Mouse (Mus musculus) midbrain, embryonic 11.5 days (tissue): Measurements from ENCODE around the gene Dmac1. TPM values are rescaled to one million over a fixed set of nuclear protein-coding genes. Genes with fewer than 3 reads are reported as not detected.
A peak's percentile ranks its signal among the peaks of the same experiment; 100 is the strongest.

Experiments used
- ATAC-seq: fragments of 200-750 bp; cut with Nextera tagmentation; 2 replicates; pipeline ENCODE4 v1.8.0; 2017; ENCODE audit warnings: moderate TSS enrichment, moderate library complexity; ENCODE audit not compliant: low FRiP score
- DNase-seq: peaks from one replicate; pipeline ENCODE4 v3.0.0; 2015; ENCODE audit warnings: low spot score; ENCODE audit errors: missing footprints
- H3K27ac ChIP-seq: fragments of 300-500 bp; sonication (generic); 2 replicates; pipeline ENCODE4 v1.5.1; 2014; ENCODE audit warnings: low read depth, low read length
- H3K27me3 ChIP-seq: fragments of 300-500 bp; sonication (generic); 2 replicates; pipeline ENCODE4 v1.6.1; 2014; ENCODE audit warnings: mild to moderate bottlenecking, low read length, moderate library complexity, mixed read lengths; ENCODE audit not compliant: control insufficient read depth, insufficient read depth
- H3K36me3 ChIP-seq: fragments of 300-500 bp; sonication (generic); 2 replicates; pipeline ENCODE4 v1.6.1; 2014; ENCODE audit warnings: mild to moderate bottlenecking, low read length, moderate library complexity, mixed read lengths; ENCODE audit not compliant: control insufficient read depth, insufficient read depth
- H3K4me1 ChIP-seq: fragments of 300-500 bp; sonication (generic); 2 replicates; pipeline ENCODE4 v1.6.1; 2014; ENCODE audit warnings: low read length; ENCODE audit not compliant: control insufficient read depth, insufficient read depth
- H3K4me2 ChIP-seq: fragments of 300-500 bp; sonication (generic); 2 replicates; pipeline ENCODE4 v1.6.1; 2014; ENCODE audit warnings: mild to moderate bottlenecking, moderate library complexity
- H3K4me3 ChIP-seq: fragments of 300-500 bp; sonication (generic); 2 replicates; pipeline ENCODE4 v1.5.1; 2014; ENCODE audit warnings: low read depth, low read length
- H3K9ac ChIP-seq: fragments of 300-500 bp; sonication (generic); 2 replicates; pipeline ENCODE4 v1.6.1; 2014; ENCODE audit warnings: low read length
- H3K9me3 ChIP-seq: fragments of 300-500 bp; sonication (generic); 2 replicates; pipeline ENCODE4 v1.6.1; 2016; ENCODE audit warnings: low read length; ENCODE audit not compliant: control insufficient read depth
- WGBS: fragments of 180-500 bp; shearing (Covaris S2); extraction: QIAGEN DNeasy Blood & Tissue Kit; methylation state at CpG from one replicate; pipeline ENCODE4 v1.1.7; 2014; 5-methylcytosine and 5-hydroxymethylcytosine counted together
- polyA plus RNA-seq: library from polyadenylated mRNA; unstranded; fragments of >200 nt; fragmentation: Nextera tagmentation; extraction: Ambion mirVana; gene quantifications from 2 replicates; pipeline ENCODE4 v1.2.1, GENCODE M21; 2014

Gene Dmac1
- polyA plus RNA-seq, 1 experiment from 2014 or later: 121 TPM

DNA sequence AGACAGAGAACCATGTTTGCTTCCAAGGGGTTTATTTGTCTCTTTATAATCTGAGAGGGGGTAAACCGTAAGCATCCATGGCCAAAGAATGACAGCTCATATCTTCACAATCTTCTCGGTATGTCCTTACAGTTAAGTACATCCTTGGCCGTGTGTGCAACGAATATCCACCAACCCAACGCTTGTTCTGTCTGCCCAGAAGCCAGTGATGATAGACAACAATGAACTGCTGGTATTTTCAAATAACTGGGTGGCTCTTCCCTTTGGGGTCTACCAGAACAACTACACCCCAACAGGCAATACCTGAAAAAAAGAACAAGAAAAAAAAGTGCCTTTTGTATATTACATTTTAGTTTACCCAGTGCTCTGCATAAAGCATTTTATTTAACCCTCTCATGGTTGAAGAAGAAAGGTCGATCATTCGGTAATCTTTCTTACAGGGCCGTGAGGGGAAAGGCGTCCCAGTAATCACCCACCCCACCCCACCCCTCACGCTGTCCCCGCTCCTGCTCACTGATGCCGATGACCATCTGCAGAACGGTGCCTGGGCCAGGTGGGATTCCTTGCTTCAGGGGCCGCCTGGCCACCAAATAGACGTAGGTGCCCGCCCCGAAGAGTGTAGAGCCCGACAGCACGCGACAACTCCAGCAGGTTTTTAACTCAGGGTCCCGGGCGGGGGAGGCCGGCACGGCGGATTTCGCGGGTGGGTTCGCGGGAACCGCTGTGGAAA is 473 bp downstream of the Dmac1 start:
- H3K4me2 ChIP-seq: peak overlapping the region; percentile 54
- no peak overlapping the region for H3K27ac ChIP-seq
- peak overlapping the region; percentile 65 for H3K4me3 ChIP-seq
- H3K36me3 ChIP-seq: peaks cover under 1% of the 10 kb centered on the region; the same call in 1 of the 2 replicates
- ATAC-seq: peak; percentile 93
- 10% methylated on average over 30 of the region's 30 CpGs for WGBS
- no peaks in the 10 kb centered on the region for H3K9me3 ChIP-seq
- H3K27me3 ChIP-seq: no peaks in the 10 kb centered on the region
- no peak for DNase-seq
- no peaks in the 10 kb centered on the region for H3K4me1 ChIP-seq
- peak overlapping the region; percentile 71 for H3K9ac ChIP-seq

DNA sequence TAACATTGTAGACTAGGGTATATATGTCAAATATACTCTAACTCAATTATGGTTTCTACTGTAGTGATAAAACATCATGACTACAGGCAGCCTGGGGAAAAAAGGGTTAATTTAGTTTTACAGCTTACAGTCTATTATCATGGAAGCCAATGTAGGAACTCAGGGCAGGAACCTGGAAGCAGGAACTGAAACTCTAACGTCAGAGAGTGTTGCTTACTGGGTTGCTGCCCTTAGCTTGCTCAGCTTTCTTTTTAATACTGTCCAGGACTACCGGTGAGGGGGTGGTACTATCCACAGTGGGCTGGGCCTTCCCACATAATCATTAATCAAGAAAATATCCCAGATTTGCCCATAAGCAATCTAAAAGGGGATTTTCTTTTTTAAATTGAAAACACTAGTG is 2.4 kb downstream of the Dmac1 start:
- ATAC-seq: no peak
- no peaks in the 10 kb centered on the region for H3K27me3 ChIP-seq

DNA sequence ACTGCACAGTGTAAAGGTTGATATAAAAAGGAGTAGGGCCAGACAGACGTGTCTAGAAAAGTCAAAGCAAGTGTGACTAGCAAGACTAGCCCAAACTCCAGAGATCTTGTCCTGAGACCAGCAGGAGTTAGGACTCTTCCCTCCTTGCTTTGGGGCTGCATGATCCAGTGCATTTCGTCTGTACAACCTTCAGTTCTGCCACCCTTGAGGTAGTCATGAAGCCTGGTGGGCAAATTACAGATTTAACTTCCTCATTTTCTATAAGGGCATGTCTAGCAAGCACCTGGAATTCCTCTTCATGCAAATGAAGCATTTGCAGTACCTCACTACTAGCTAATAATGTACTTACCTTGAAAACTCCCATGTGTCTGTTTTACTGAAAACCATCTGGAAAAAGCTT is 10.2 kb downstream of the Dmac1 start:
- H3K4me1 ChIP-seq: no peaks in the 10 kb centered on the region
- H3K27ac ChIP-seq: no peak overlapping the region
- H3K4me2 ChIP-seq: no peak overlapping the region
- H3K9me3 ChIP-seq: no peaks in the 10 kb centered on the region
- H3K9ac ChIP-seq: no peak overlapping the region
- no peak overlapping the region for H3K4me3 ChIP-seq
- ATAC-seq: no peak
- H3K36me3 ChIP-seq: peaks cover 2% of the 10 kb centered on the region; the same call in 1 of the 2 replicates
- 65% methylated on average over 2 of the region's 2 CpGs for WGBS
- DNase-seq: no peak
- no peaks in the 10 kb centered on the region for H3K27me3 ChIP-seq

More for the DNA sequence above, 2.4 kb downstream of the Dmac1 start:
- no peak overlapping the region for H3K4me2 ChIP-seq
- no peak for DNase-seq
- peaks cover 2% of the 10 kb centered on the region; the same call in 1 of the 2 replicates for H3K36me3 ChIP-seq
- H3K9me3 ChIP-seq: no peaks in the 10 kb centered on the region
- H3K4me1 ChIP-seq: no peaks in the 10 kb centered on the region
- H3K4me3 ChIP-seq: no peak overlapping the region
- WGBS: 94% methylated on average over 2 of the region's 2 CpGs
- no peak overlapping the region for H3K27ac ChIP-seq
- H3K9ac ChIP-seq: no peak overlapping the region

DNA sequence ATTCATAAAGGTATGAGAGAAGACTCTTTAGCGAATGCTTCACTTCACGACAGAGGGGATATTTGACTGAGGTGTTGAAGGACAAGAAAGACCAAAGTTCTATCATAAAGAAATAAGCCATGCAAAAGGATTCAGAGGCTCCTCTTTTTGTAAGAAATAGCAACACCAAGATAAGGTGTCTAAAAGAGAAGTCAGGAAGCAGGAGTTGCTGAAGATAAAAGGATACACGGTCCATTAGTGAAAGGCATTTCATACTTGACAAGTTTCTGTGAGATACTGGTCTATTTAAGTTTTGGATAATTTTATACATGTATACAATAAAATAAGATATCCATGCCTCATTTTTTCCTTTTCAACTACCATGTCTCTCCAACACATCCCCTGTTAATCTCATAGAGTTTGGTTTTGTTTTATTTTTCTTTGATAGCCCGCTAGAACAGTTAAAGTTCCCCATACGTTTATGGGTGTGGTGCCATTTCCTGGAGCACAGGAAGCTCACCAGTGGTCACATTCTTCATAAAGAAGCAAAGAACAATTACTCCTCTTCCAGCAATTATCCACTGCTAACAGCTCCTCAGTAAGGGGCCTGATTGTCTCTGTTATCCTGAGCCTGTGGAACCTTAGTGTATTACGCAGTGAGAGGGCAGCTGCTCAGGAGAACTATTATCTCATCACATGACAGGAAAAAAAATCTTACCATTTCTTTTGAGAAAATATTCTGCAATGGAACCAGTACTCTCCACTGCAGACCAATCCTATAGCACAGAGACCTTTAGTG is 11.1 kb downstream of the Dmac1 start:
- Histone ChIP-seq H3K9me3 (no peaks in the 10 kb centered on the region), H3K27me3 (no peaks in the 10 kb centered on the region), H3K4me1 (no peaks in the 10 kb centered on the region), H3K4me2 (no peak overlapping the region), H3K36me3 (no peaks in the 10 kb centered on the region), H3K9ac (no peak overlapping the region), H3K4me3 (no peak overlapping the region), H3K27ac (no peak overlapping the region)
- ATAC-seq (no peak), DNase-seq (no peak)
- 83% methylated on average over 6 of the region's 6 CpGs for WGBS

DNA sequence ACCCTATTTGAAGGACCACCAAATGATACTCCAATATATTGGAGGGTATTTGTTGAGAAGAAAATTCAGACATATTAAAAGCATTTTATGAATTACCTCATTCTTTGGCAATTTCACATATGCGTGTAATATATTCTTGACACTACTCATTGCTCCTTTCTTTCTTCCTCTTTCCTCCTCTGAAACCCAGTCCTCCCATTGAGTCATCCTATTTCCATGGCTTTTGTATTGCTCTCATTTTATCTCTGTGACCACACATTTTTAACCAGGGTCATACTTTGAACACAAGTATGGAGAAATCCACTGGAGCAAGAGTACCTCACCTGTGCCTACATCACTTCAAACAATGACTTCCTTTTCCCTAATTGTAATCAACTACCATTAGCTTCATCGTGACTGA is 13.9 kb downstream of the Dmac1 start:
- ATAC-seq: no peak

DNA sequence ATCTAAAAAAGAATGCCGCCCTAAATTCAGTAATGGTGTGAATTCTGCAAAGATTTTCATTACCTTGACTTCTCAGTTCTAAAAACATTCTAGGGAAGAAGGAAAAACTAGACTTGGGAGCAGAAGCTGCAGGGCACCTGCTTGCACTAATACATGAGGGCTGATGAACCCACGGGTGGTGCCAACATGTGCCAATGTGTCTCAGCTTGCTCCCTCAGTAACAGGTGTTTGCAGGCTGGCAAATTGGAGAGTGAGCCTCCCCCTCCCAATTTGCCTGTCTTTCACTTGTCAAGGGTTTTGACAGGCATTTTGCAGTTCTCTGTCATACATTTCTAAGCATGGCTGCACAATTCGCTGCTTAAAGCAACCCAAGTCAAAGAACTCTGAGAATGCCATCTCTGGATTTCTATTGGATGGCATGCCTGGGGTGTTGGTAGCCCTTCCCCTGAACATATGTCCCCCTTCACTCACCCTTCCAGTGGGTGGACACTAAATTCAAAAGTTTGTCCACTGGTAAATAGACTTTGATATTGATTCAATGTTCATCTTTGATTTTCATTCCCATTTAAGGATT is 14.5 kb downstream of the Dmac1 start:
- 92% methylated on average over 3 of the region's 3 CpGs for WGBS

More for the DNA sequence above, 13.9 kb downstream of the Dmac1 start:
- Histone ChIP-seq H3K4me1 (no peaks in the 10 kb centered on the region), H3K36me3 (no peaks in the 10 kb centered on the region), H3K27me3 (no peaks in the 10 kb centered on the region), H3K9me3 (no peaks in the 10 kb centered on the region), H3K4me2 (no peak overlapping the region), H3K27ac (no peak overlapping the region), H3K4me3 (no peak overlapping the region), H3K9ac (no peak overlapping the region)
- 81% methylated on average over 2 of the region's 2 CpGs for WGBS
- no peak for DNase-seq

DNA sequence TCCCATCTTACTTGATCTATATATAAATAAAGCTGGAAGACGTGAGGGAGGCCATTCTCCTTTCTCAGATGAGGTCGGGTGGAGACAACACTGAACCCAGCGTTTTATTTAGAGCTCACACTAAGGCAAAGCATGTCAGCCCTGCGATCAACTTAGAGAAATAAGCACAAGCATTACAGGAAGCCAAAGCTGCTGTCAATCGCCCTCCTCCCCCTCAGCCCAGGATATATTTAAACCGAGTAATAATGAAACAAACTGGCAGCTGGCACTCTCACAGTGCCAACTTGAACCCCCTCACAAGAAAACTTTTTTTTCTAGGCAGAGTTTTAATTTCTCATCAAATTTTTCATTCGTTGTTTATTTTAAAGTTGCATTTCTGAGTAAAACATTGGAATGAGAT is 15.7 kb downstream of the Dmac1 start:
- H3K4me1 ChIP-seq: no peaks in the 10 kb centered on the region
- no peaks in the 10 kb centered on the region for H3K9me3 ChIP-seq
- 81% methylated on average over 7 of the region's 7 CpGs for WGBS
- no peak for ATAC-seq
- no peaks in the 10 kb centered on the region for H3K27me3 ChIP-seq
- H3K4me3 ChIP-seq: no peak overlapping the region
- no peak overlapping the region for H3K4me2 ChIP-seq
- DNase-seq: no peak
- H3K9ac ChIP-seq: no peak overlapping the region
- H3K36me3 ChIP-seq: no peaks in the 10 kb centered on the region
- no peak overlapping the region for H3K27ac ChIP-seq

More for the DNA sequence above, 14.5 kb downstream of the Dmac1 start:
- Histone ChIP-seq H3K4me3 (no peak overlapping the region), H3K36me3 (no peaks in the 10 kb centered on the region), H3K9ac (no peak overlapping the region), H3K27ac (no peak overlapping the region), H3K4me1 (no peaks in the 10 kb centered on the region), H3K27me3 (no peaks in the 10 kb centered on the region), H3K9me3 (no peaks in the 10 kb centered on the region), H3K4me2 (no peak overlapping the region)
- ATAC-seq: no peak
- no peak for DNase-seq

DNA sequence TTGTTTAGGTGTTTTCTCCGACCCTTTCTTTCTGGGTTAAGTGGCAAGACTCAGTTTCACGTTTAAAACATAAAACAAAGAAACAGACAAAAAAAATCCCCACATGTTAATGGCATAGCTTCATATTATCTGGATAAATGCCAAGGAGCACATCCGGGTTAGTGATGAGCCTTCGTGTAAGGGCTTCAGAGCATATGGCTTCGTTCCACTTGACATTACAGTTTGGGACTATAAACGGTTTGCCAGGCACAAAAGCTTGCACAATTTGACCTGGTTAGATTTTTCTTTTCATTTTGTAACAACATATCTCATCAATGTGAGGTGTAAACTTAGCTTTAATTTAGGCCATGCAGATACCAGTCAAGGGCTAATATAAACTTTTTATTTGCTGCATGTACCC is 17.9 kb downstream of the Dmac1 start:
- DNase-seq (no peak), ATAC-seq (no peak)
- no peaks in the 10 kb centered on the region for H3K4me1 ChIP-seq
- H3K27ac ChIP-seq: no peak overlapping the region
- H3K4me2 ChIP-seq: no peak overlapping the region
- no peaks in the 10 kb centered on the region for H3K9me3 ChIP-seq
- 82% methylated on average over 6 of the region's 6 CpGs for WGBS
- no peaks in the 10 kb centered on the region for H3K36me3 ChIP-seq
- H3K9ac ChIP-seq: no peak overlapping the region
- H3K27me3 ChIP-seq: no peaks in the 10 kb centered on the region
- no peak overlapping the region for H3K4me3 ChIP-seq

DNA sequence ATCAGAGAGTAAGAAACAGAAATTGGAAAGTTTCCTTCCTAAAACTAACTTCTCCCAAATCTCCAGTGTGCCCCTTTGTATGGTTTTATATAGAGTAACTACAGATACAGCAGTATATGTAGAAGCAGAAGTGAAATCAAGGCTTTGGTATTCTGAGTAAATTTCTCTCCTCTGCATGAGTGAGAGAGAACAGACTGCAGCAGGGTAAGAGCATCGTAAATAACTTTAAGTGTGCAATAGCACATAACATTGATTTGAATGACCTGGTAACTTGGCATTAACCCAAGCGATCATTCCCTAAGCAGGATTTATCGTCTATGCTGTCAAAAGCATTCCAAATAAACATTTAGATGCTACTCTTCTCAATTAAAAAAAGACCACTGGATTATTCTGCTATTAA is 18.7 kb downstream of the Dmac1 start:
- H3K9ac ChIP-seq: no peak overlapping the region

More for the DNA sequence above, 18.7 kb downstream of the Dmac1 start:
- Histone ChIP-seq H3K36me3 (no peaks in the 10 kb centered on the region), H3K4me1 (no peaks in the 10 kb centered on the region), H3K27ac (no peak overlapping the region), H3K4me3 (no peak overlapping the region), H3K9me3 (no peaks in the 10 kb centered on the region), H3K4me2 (no peak overlapping the region), H3K27me3 (no peaks in the 10 kb centered on the region)
- no peak for ATAC-seq
- DNase-seq: no peak
- WGBS: 90% methylated on average over 3 of the region's 3 CpGs
